Mouse (Mus musculus): ENCODE data around the gene Hnrnph2. TPM values are rescaled to one million over a fixed set of nuclear protein-coding genes. Genes with fewer than 3 reads are reported as not detected.
A peak's percentile ranks its signal among the peaks of the same experiment; 100 is the strongest.

Gene Hnrnph2
- 100 to 1,000 TPM in 2 of 26 experiments, 10 to 100 TPM in 24; 30.2 to 113 (median 69.6) TPM for total RNA-seq (2018; cell fraction: chromatin; rRNA removed)
- 100 to 1,000 TPM; 100 to 142 (median 120) TPM for total RNA-seq (2018; cell fraction: cytosol; rRNA removed)
- total RNA-seq (2018; cell fraction: nucleus; rRNA removed), result 100 to 1,000 TPM; 117 to 188 (median 144) TPM
- 110 to 217 TPM (median 123 TPM) in 3 replicates for polyA plus RNA-seq (2018)

GRCm38 (mm10) chrX:134600659-134601379 lies at the start of gene Hnrnph2, which contains the start of gene Gla:
Hnrnph2 (plus strand) TSS chrX:134601179.
Gla (minus strand) TSS chrX:134601125.
- Histone ChIP-seq H3K4me3 (ENCODE audit: inconsistent target) (peak within 1 kb of the TSS; percentile 76), H3K27ac (peak within 1 kb of the TSS; percentile 95), H3K79me2 (ENCODE audit: inconsistent target) (peaks cover 89% of the 10 kb centered on the region), H3K36me3 (ENCODE audit: inconsistent target) (no peaks in the 10 kb centered on the region)
- 23% methylated on average over 28 of the region's 33 CpGs for WGBS (ENCODE audit: missing documents)

GRCm38 (mm10) chrX:134553326-134553725 lies 47.7 kb upstream of the Hnrnph2 start:
- 94% methylated on average over 2 of the region's 4 CpGs for WGBS (ENCODE audit: missing documents)
- no peaks in the 10 kb centered on the region for H3K79me2 ChIP-seq (ENCODE audit: inconsistent target)
- H3K27ac ChIP-seq, result no peak overlapping the region
- peaks cover 7% of the 10 kb centered on the region; the same call in 1 of the 2 replicates for H3K36me3 ChIP-seq (ENCODE audit: inconsistent target)
- no peak overlapping the region for H3K4me3 ChIP-seq (ENCODE audit: inconsistent target)

GRCm38 (mm10) chrX:134554425-134554824 lies 46.6 kb upstream of the Hnrnph2 start:
- peaks cover 4% of the 10 kb centered on the region; the same call in 1 of the 2 replicates for H3K36me3 ChIP-seq (ENCODE audit: inconsistent target)
- H3K27ac ChIP-seq, result no peak overlapping the region
- no peaks in the 10 kb centered on the region for H3K79me2 ChIP-seq (ENCODE audit: inconsistent target)
- H3K4me3 ChIP-seq (ENCODE audit: inconsistent target), result no peak overlapping the region
- WGBS (ENCODE audit: missing documents), result 49% methylated on average over 6 of the region's 6 CpGs

GRCm38 (mm10) chrX:134564326-134564725 lies 36.7 kb upstream of the Hnrnph2 start:
- peak overlapping the region; percentile 46 for H3K27ac ChIP-seq
- H3K79me2 ChIP-seq (ENCODE audit: inconsistent target), result no peaks in the 10 kb centered on the region; the same call in 1 of the 2 replicates
- no peaks in the 10 kb centered on the region for H3K36me3 ChIP-seq (ENCODE audit: inconsistent target)
- no peak overlapping the region for H3K4me3 ChIP-seq (ENCODE audit: inconsistent target)
- WGBS (ENCODE audit: missing documents), result 39% methylated on average over 3 of the region's 4 CpGs

GRCm38 (mm10) chrX:134566536-134567222 lies 34.3 kb upstream of the Hnrnph2 start:
- Histone ChIP-seq H3K4me3 (ENCODE audit: inconsistent target) (no peak overlapping the region), H3K36me3 (ENCODE audit: inconsistent target) (no peaks in the 10 kb centered on the region), H3K79me2 (ENCODE audit: inconsistent target) (peaks cover 16% of the 10 kb centered on the region; the same call in 1 of the 2 replicates), H3K27ac (peak overlapping the region; percentile 34)
- WGBS (ENCODE audit: missing documents), result 64% methylated on average over 7 of the region's 8 CpGs

- Histone ChIP-seq H3K79me2 (ENCODE audit: inconsistent target) (peaks cover 100% of the 10 kb centered on the region), H3K4me3 (ENCODE audit: inconsistent target) (no peak overlapping the region), H3K36me3 (ENCODE audit: inconsistent target) (no peaks in the 10 kb centered on the region), H3K27ac (no peak overlapping the region)
- WGBS (ENCODE audit: missing documents), result 59% methylated on average over 3 of the region's 4 CpGs
These were observed 23.1 kb upstream of the Hnrnph2 start for GRCm38 (mm10) chrX:134577896-134578295.

GRCm38 (mm10) chrX:134580528-134581305 lies 20.3 kb upstream of the Hnrnph2 start:
- Histone ChIP-seq H3K36me3 (ENCODE audit: inconsistent target) (no peaks in the 10 kb centered on the region), H3K27ac (no peak overlapping the region), H3K4me3 (ENCODE audit: inconsistent target) (peak overlapping the region; percentile 62; the same call in 1 of the 2 replicates), H3K79me2 (ENCODE audit: inconsistent target) (peaks cover 72% of the 10 kb centered on the region)
- WGBS (ENCODE audit: missing documents), result 72% methylated on average over 14 of the region's 14 CpGs

- Histone ChIP-seq H3K4me3 (ENCODE audit: inconsistent target) (peak overlapping the region; percentile 62), H3K36me3 (ENCODE audit: inconsistent target) (no peaks in the 10 kb centered on the region), H3K27ac (peak overlapping the region; percentile 86), H3K79me2 (ENCODE audit: inconsistent target) (peaks cover 68% of the 10 kb centered on the region)
- 18% methylated on average over 9 of the region's 11 CpGs for WGBS (ENCODE audit: missing documents)
These were observed 18.7 kb upstream of the Hnrnph2 start for GRCm38 (mm10) chrX:134582270-134582669.

- H3K27ac ChIP-seq, result peak within 1 kb of the TSS; percentile 86
- H3K79me2 ChIP-seq (ENCODE audit: inconsistent target), result peaks cover 64% of the 10 kb centered on the region
- WGBS (ENCODE audit: missing documents), result 25% methylated on average over 11 of the region's 11 CpGs
- H3K36me3 ChIP-seq (ENCODE audit: inconsistent target), result no peaks in the 10 kb centered on the region
- H3K4me3 ChIP-seq (ENCODE audit: inconsistent target), result peak within 1 kb of the TSS; percentile 62
These were observed 17.9 kb upstream of the Hnrnph2 start, which contains the start of gene Btk for GRCm38 (mm10) chrX:134582888-134583669. Btk (minus strand) TSS chrX:134583570.

- H3K27ac ChIP-seq, result peak within 1 kb of the TSS; percentile 86
- peak within 1 kb of the TSS; percentile 46 for H3K4me3 ChIP-seq (ENCODE audit: inconsistent target)
- H3K36me3 ChIP-seq (ENCODE audit: inconsistent target), result 0 out of 2 replicates have a peak, but pooled peaks cover under 1% of the 10 kb centered on the region
- peaks cover 41% of the 10 kb centered on the region for H3K79me2 ChIP-seq (ENCODE audit: inconsistent target)
- WGBS (ENCODE audit: missing documents), result 17% methylated on average over 36 of the region's 45 CpGs
These were observed 15.6 kb upstream of the Hnrnph2 start, which contains the start of gene Rpl36a for GRCm38 (mm10) chrX:134585103-134586002. Rpl36a (plus strand) TSS chrX:134585654.

GRCm38 (mm10) chrX:134586447-134586846 lies 14.5 kb upstream of the Hnrnph2 start:
- WGBS (ENCODE audit: missing documents), result 30% methylated on average over 4 of the region's 8 CpGs
- H3K4me3 ChIP-seq (ENCODE audit: inconsistent target), result peak overlapping the region; percentile 46
- 0 out of 2 replicates have a peak, but pooled peaks cover 9% of the 10 kb centered on the region for H3K36me3 ChIP-seq (ENCODE audit: inconsistent target)
- H3K27ac ChIP-seq, result peak overlapping the region; percentile 36; the same call in 1 of the 2 replicates
- H3K79me2 ChIP-seq (ENCODE audit: inconsistent target), result peaks cover 33% of the 10 kb centered on the region

GRCm38 (mm10) chrX:134588261-134588660 lies 12.7 kb upstream of the Hnrnph2 start:
- H3K4me3 ChIP-seq (ENCODE audit: inconsistent target), result no peak overlapping the region
- WGBS (ENCODE audit: missing documents), result 83% methylated on average over 2 of the region's 4 CpGs
- 0 out of 2 replicates have a peak, but pooled peaks cover 9% of the 10 kb centered on the region for H3K36me3 ChIP-seq (ENCODE audit: inconsistent target)
- peaks cover 36% of the 10 kb centered on the region for H3K79me2 ChIP-seq (ENCODE audit: inconsistent target)
- H3K27ac ChIP-seq, result no peak overlapping the region

All from macrophage (primary cell).